Mouse (Mus musculus): ENCODE measurements around the gene Sp6. TPM values are rescaled to one million over a fixed set of nuclear protein-coding genes. Genes with fewer than 3 reads are reported as not detected.

The Sp6 gene
- polyA plus RNA-seq, 1 experiment from 2014 or later: 0.03 TPM

GRCm38 (mm10) chr11:96997380-96997956 lies 15.7 kb upstream of the Sp6 start:
- Histone ChIP-seq H3K27me3 (peaks cover 84% of the 10 kb centered on the region), H3K4me1 (replicated peaks) (peaks cover 6% of the 10 kb centered on the region), H3K27ac (replicated peaks) (no peak overlapping the region), H3K9me3 (replicated peaks) (no peaks in the 10 kb centered on the region), H3K4me3 (replicated peaks) (peak overlapping the region; percentile 27; the same call in 1 of the 2 replicates), H3K9ac (peak overlapping the region; percentile 4; the same call in 1 of the 2 replicates), H3K36me3 (replicated peaks) (no peaks in the 10 kb centered on the region), H3K4me2 (peak overlapping the region; percentile 58)
- peak; percentile 47 for ATAC-seq (ENCODE audit: insufficient read depth)
- WGBS (ENCODE audit: insufficient replicate concordance): 12% methylated on average over 30 of the region's 30 CpGs

- Histone ChIP-seq H3K4me1 (replicated peaks) (no peaks in the 10 kb centered on the region), H3K9me3 (replicated peaks) (no peaks in the 10 kb centered on the region), H3K4me2 (no peak overlapping the region), H3K36me3 (replicated peaks) (no peaks in the 10 kb centered on the region), H3K4me3 (replicated peaks) (no peak overlapping the region), H3K27me3 (peaks cover 77% of the 10 kb centered on the region), H3K27ac (replicated peaks) (no peak overlapping the region), H3K9ac (no peak overlapping the region)
- no peak for ATAC-seq (ENCODE audit: insufficient read depth)
- WGBS (ENCODE audit: insufficient replicate concordance): 30% methylated on average over 5 of the region's 5 CpGs
Measured at GRCm38 (mm10) chr11:97003170-97003569, 10.0 kb upstream of the Sp6 start.

DNA sequence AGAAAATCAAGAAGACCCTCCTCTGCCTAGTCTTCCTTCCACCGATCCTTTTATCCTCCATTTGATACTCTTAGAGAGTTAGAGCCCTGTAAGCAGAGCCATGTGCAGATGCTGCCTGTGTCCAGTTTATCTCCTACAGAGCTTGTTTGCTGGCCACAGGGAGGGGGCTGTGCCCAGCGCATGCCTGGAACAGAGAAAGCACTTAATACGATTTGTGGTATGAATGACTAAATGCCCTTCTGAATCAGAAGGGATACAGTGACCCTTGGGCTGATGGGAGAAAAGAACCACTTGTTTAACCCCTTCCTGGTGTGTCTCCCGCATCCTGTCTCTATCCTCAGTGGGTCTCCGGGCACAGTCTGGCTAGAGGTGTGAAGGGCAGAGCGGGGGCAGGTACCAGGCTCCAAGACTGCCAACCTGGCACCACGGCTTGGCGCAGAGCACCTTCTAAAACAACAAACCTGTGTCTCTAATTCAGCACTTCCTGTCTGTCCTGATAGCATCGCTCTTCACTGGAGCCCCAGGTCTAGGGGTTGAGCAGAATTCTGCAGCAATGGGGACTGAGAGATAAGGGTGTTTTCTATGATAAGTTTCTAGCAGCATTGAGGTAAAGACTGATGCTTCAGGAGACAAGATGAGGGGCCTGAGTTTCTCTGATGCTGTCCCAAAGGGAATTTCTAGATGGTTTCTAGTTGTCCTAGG lies 6.0 kb upstream of the Sp6 start:
- Histone ChIP-seq H3K27me3 (peaks cover 85% of the 10 kb centered on the region), H3K27ac (replicated peaks) (no peak overlapping the region), H3K9me3 (replicated peaks) (no peaks in the 10 kb centered on the region), H3K4me1 (replicated peaks) (no peaks in the 10 kb centered on the region), H3K4me2 (no peak overlapping the region), H3K36me3 (replicated peaks) (no peaks in the 10 kb centered on the region), H3K9ac (no peak overlapping the region), H3K4me3 (replicated peaks) (no peak overlapping the region)
- WGBS (ENCODE audit: insufficient replicate concordance): 43% methylated on average over 9 of the region's 9 CpGs
- no peak for ATAC-seq (ENCODE audit: insufficient read depth)

DNA sequence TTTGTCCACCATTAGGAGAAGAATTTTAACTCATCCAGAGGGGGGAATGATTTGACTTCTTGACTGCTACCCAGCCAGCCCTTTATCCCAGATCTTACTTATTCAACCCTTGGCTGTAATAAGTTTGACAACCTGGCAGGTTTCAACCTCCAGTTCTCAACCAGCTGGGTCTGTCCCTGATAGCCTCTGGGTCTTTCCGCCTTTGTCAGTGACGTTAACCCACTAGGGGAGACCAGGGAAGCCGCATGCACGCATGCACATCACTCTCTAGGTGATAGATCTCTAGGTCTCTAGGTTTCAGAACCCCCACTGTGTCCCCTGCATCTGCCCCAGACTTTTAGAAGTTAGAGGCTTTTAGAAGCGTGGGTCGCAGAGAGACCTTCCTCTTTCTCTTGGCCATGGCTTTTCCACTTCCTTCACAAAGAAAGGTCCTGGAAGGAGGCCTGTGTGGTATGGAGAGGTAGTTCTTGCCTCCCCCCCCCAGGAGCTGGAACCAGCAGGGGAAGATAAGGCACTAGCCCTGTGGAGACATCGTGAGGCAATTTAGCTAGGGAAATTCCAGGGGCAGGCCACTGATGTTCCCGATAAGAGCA lies 3.9 kb upstream of the Sp6 start:
- H3K9ac ChIP-seq: no peak overlapping the region
- H3K27ac ChIP-seq (replicated peaks): no peak overlapping the region
- no peak overlapping the region for H3K4me2 ChIP-seq
- no peak for ATAC-seq (ENCODE audit: insufficient read depth)
- H3K4me3 ChIP-seq (replicated peaks): no peak overlapping the region
- H3K36me3 ChIP-seq (replicated peaks): no peaks in the 10 kb centered on the region
- no peaks in the 10 kb centered on the region for H3K9me3 ChIP-seq (replicated peaks)
- H3K4me1 ChIP-seq (replicated peaks): no peaks in the 10 kb centered on the region
- 31% methylated on average over 8 of the region's 8 CpGs for WGBS (ENCODE audit: insufficient replicate concordance)
- H3K27me3 ChIP-seq: peaks cover 83% of the 10 kb centered on the region

DNA sequence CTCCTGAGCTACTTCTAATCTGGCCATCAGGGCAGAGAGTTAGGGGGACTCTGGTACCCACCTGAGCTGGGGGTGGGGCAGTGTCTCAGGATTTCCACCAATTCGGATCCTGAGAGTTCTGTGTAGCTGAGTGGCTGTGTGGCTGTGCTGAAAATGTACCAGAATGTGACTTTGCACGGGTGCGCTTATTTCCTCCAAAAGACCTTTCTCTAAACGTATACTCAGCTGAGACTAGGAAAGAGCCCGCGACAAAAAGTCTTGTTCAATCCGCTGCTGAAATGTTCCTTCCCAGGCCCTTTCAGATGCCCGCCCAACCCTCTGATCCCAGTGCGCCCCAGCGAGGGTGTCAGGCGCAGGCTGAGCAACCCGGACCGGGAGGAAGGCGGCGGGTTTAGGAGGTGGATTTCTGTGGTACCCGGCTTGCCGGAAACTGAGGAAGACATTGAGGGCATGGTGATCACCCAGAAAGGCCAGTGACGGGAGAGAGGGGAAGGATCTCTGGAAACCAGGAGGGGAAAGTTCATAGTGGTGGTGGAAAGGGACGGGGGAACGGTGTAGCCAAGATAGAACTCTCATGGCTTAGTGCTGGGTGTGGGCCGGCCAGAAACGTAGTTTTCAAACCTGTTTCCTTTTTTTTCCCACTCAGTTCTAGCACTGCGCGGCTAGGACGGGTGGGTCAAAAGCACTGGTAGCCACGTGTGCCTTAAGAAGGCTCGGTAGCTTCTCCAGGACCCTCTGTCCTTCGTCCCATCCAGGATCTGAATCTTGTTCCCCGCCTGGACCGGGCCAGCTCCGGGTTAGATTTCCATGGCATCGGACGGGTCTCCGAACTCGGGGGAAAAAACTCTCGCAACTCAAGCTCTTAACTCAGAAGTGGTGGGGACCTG lies 4.7 kb downstream of the Sp6 start:
- H3K27me3 ChIP-seq: peaks cover 98% of the 10 kb centered on the region
- H3K9ac ChIP-seq: no peak overlapping the region
- ATAC-seq (ENCODE audit: insufficient read depth): no peak
- H3K4me2 ChIP-seq: peak overlapping the region; percentile 48; the same call in 1 of the 2 replicates
- no peak overlapping the region for H3K27ac ChIP-seq (replicated peaks)
- no peaks in the 10 kb centered on the region for H3K9me3 ChIP-seq (replicated peaks)
- H3K4me1 ChIP-seq (replicated peaks): peaks cover 31% of the 10 kb centered on the region
- peak overlapping the region; percentile 22; the same call in 1 of the 2 replicates for H3K4me3 ChIP-seq (replicated peaks)
- H3K36me3 ChIP-seq (replicated peaks): no peaks in the 10 kb centered on the region
- WGBS (ENCODE audit: insufficient replicate concordance): 2% methylated on average over 36 of the region's 36 CpGs

DNA sequence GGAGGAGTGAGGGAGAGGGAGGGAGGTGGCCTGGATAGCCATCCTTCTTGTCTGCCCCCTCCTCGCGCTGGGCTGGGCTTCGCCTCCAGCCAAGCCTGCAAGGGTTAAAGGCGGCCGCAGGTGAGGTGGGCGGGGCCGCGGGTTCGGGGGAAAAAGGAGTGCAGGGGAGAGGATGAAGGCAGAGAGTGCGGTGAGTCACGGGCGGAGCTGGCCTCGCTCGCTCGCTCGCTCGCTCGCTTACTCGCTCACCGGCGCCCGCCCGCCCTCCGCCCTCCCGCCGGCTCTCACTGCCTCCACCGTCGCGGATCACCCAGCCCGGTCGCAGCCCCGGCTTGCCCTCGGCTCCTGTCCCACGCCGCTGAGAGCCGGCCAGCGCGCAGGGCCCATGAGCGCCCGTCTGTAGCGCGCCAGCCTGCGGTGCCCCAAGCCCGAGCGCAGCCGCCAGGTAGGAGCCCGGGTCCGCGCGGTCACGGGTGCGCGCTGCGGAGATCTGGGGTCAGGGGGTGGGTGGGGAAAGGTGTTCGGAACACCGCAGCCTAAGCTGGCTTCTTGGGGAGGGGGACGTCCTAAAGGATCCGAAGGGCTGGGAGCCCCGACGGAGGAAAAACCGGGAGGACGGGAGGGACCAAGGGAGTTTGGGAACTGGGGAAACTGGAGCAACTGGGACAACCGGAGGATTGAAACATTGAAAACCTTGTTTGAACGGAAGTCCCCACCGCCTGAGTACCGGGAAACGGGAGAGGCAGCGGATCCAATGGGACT lies 5.6 kb downstream of the Sp6 start:
- no peak for ATAC-seq (ENCODE audit: insufficient read depth)
- Histone ChIP-seq H3K36me3 (replicated peaks) (no peaks in the 10 kb centered on the region), H3K4me2 (peak overlapping the region; percentile 48), H3K9me3 (replicated peaks) (no peaks in the 10 kb centered on the region), H3K27ac (replicated peaks) (no peak overlapping the region), H3K4me3 (replicated peaks) (peak overlapping the region; percentile 22), H3K9ac (no peak overlapping the region), H3K27me3 (peaks cover 98% of the 10 kb centered on the region), H3K4me1 (replicated peaks) (peaks cover 31% of the 10 kb centered on the region)
- under 1% methylated on average over 64 of the region's 68 CpGs for WGBS (ENCODE audit: insufficient replicate concordance)

GRCm38 (mm10) chr11:97019345-97019708 lies 6.1 kb downstream of the Sp6 start:
- Histone ChIP-seq H3K27ac (replicated peaks) (no peak overlapping the region), H3K4me2 (no peak overlapping the region), H3K9ac (no peak overlapping the region), H3K9me3 (replicated peaks) (no peaks in the 10 kb centered on the region), H3K4me1 (replicated peaks) (peaks cover 31% of the 10 kb centered on the region), H3K36me3 (replicated peaks) (no peaks in the 10 kb centered on the region), H3K4me3 (replicated peaks) (no peak overlapping the region), H3K27me3 (peaks cover 98% of the 10 kb centered on the region)
- WGBS (ENCODE audit: insufficient replicate concordance): 10% methylated on average over 13 of the region's 13 CpGs
- ATAC-seq (ENCODE audit: insufficient read depth): no peak

GRCm38 (mm10) chr11:97021121-97021765 lies 8.0 kb downstream of the Sp6 start:
- Histone ChIP-seq H3K4me1 (replicated peaks) (peaks cover 40% of the 10 kb centered on the region), H3K9me3 (replicated peaks) (no peaks in the 10 kb centered on the region), H3K9ac (no peak overlapping the region), H3K27me3 (peaks cover 96% of the 10 kb centered on the region), H3K36me3 (replicated peaks) (no peaks in the 10 kb centered on the region), H3K4me2 (peak overlapping the region; percentile 83), H3K4me3 (replicated peaks) (peak overlapping the region; percentile 59), H3K27ac (replicated peaks) (no peak overlapping the region)
- WGBS (ENCODE audit: insufficient replicate concordance): 2% methylated on average over 27 of the region's 27 CpGs
- no peak; the same call in 1 of the 2 replicates for ATAC-seq (ENCODE audit: insufficient read depth)

GRCm38 (mm10) chr11:97021873-97022484 lies 8.8 kb downstream of the Sp6 start:
- Histone ChIP-seq H3K9me3 (replicated peaks) (no peaks in the 10 kb centered on the region), H3K27me3 (peaks cover 88% of the 10 kb centered on the region), H3K4me1 (replicated peaks) (peaks cover 41% of the 10 kb centered on the region), H3K9ac (peak overlapping the region; percentile 39; the same call in 1 of the 2 replicates), H3K4me3 (replicated peaks) (peak overlapping the region; percentile 59), H3K36me3 (replicated peaks) (no peaks in the 10 kb centered on the region), H3K27ac (replicated peaks) (no peak overlapping the region), H3K4me2 (peak overlapping the region; percentile 83)
- ATAC-seq (ENCODE audit: insufficient read depth): peak; percentile 47
- 1% methylated on average over 50 of the region's 50 CpGs for WGBS (ENCODE audit: insufficient replicate concordance)

- WGBS (ENCODE audit: insufficient replicate concordance): 53% methylated on average over 10 of the region's 10 CpGs
- H3K4me2 ChIP-seq: no peak overlapping the region
- H3K4me3 ChIP-seq (replicated peaks): no peak overlapping the region
- no peak for ATAC-seq (ENCODE audit: insufficient read depth)
- H3K9me3 ChIP-seq (replicated peaks): no peaks in the 10 kb centered on the region
- no peak overlapping the region for H3K9ac ChIP-seq
- peaks cover 32% of the 10 kb centered on the region for H3K4me1 ChIP-seq (replicated peaks)
- H3K36me3 ChIP-seq (replicated peaks): no peaks in the 10 kb centered on the region
- no peak overlapping the region for H3K27ac ChIP-seq (replicated peaks)
- peaks cover 58% of the 10 kb centered on the region for H3K27me3 ChIP-seq
Measured at GRCm38 (mm10) chr11:97024977-97025376, 11.8 kb downstream of the Sp6 start.

All from liver, embryonic 15.5 days (tissue).